Mouse (Mus musculus) testis, adult 2 months (tissue): ENCODE results near the gene Atl2. TPM values are rescaled to one million over a fixed set of nuclear protein-coding genes. Genes with fewer than 3 reads are reported as not detected.

Experiments
- H3K27ac ChIP-seq: fragments of 200-500 bp; 2 replicates; pipeline ENCODE4 v1.5.1; 2012; ENCODE audit warnings: low read depth, low read length; ENCODE audit not compliant: control insufficient read depth, insufficient read depth
- H3K27me3 ChIP-seq: fragments of 200-500 bp; 2 replicates; pipeline ENCODE4 v1.6.1; 2012; ENCODE audit warnings: mild to moderate bottlenecking, low read length, moderate library complexity; ENCODE audit not compliant: control insufficient read depth, insufficient read depth
- H3K36me3 ChIP-seq: fragments of 200-500 bp; 2 replicates; pipeline ENCODE4 v1.6.1; 2012; ENCODE audit warnings: mild to moderate bottlenecking, low read length; ENCODE audit not compliant: control insufficient read depth, insufficient read depth
- H3K4me1 ChIP-seq: fragments of 200-500 bp; 2 replicates; pipeline ENCODE4 v1.6.1; 2012; ENCODE audit warnings: low read length; ENCODE audit not compliant: control insufficient read depth, insufficient read depth
- H3K4me3 ChIP-seq: fragments of 200-500 bp; 2 replicates; pipeline ENCODE4 v1.5.1; 2012; ENCODE audit warnings: low read depth, mild to moderate bottlenecking, low read length, moderate library complexity, mixed read lengths; ENCODE audit not compliant: control insufficient read depth
- CTCF ChIP-seq: fragments of 200-500 bp; IDR thresholded peaks from 2 replicates; pipeline ENCODE4 v1.5.1; 2012; ENCODE audit warnings: low read depth, mild to moderate bottlenecking, inconsistent platforms, low read length, moderate library complexity; ENCODE audit not compliant: control insufficient read depth, insufficient read depth, insufficient replicate concordance
- POLR2A ChIP-seq: fragments of 200-500 bp; IDR thresholded peaks from 2 replicates; pipeline ENCODE4 v1.6.1; 2012; ENCODE audit warnings: low read depth, mild to moderate bottlenecking, inconsistent platforms, low read length, moderate library complexity; ENCODE audit not compliant: control insufficient read depth
- polyA plus RNA-seq: library from polyadenylated mRNA; depleted of rRNA; stranded (reverse); fragments of >200 nt; gene quantifications from 2 replicates; pipeline ENCODE4 v1.2.3, GENCODE M21; 2012; rRNA removed

Gene Atl2
- 16.8 and 19.9 TPM in 2 replicates for polyA plus RNA-seq

DNA sequence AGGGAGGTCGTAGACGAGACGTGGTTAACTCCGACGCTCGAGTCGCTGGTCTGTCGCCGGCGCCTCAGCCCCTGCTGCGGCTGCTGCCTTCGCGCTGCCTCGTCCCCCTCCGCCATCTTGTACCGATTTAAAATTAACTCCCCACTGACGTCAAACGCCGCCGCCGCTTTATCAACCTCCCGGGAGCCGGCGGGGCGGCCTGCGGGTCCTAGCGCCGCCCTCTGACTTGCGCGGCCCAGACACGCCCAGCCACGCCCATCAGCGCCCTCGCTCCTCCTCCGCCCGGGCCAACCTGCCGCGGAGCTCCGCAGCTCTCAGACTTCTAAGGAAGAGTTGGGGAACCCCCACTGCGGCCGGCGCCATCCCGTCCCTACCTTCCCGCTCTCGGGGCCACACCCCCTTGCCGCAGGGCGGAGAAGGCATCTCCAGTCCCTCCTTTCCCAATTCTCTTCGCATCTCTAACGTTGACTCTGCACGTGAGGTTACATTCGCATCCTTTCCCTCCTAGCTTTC lies at the start of gene Atl2:
Gene Atl2, minus strand, starts transcription at position 213 of the 513 bp plus-strand sequence.
- peak within 1 kb of the TSS; percentile 97 for H3K27ac ChIP-seq
- H3K27me3 ChIP-seq: no peaks in the 10 kb centered on the region
- no peaks in the 10 kb centered on the region for H3K36me3 ChIP-seq
- TF ChIP-seq POLR2A: peak; percentile 85
- TF ChIP-seq CTCF: no peak
- H3K4me1 ChIP-seq: peaks cover 7% of the 10 kb centered on the region
- H3K4me3 ChIP-seq: peak within 1 kb of the TSS; percentile 99

- Histone ChIP-seq H3K4me3 (no peak overlapping the region), H3K36me3 (no peaks in the 10 kb centered on the region), H3K4me1 (peaks cover 7% of the 10 kb centered on the region), H3K27ac (no peak overlapping the region), H3K27me3 (no peaks in the 10 kb centered on the region)
- TF ChIP-seq POLR2A (no peak), CTCF (no peak)
Measured at GRCm38 (mm10) chr17:79944851-79945250, 48.9 kb upstream of the Atl2 start.

DNA sequence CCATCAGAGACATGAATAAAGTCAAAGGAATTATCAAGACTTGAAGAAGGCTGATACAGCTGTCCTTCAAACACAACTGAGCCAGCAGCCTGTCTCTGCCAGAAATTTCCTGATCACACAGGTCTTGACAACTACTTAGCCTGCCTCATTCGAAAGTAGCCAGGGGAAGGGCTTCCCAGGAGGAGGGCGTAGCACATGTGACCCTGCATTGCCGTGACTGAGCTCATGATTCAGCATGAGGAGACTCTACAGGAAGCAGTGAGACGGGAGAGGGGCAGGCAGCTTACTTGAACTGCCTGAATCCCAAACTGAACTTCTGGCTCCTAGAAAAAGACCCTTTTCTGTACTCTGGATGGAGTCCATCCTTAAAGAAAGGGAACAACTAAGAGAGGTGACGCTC lies 46.5 kb upstream of the Atl2 start:
- no peak overlapping the region for H3K27ac ChIP-seq
- no peaks in the 10 kb centered on the region for H3K27me3 ChIP-seq
- no peak for TF ChIP-seq POLR2A
- no peak for TF ChIP-seq CTCF
- H3K4me1 ChIP-seq: no peaks in the 10 kb centered on the region; the same call in 1 of the 2 replicates
- no peaks in the 10 kb centered on the region for H3K36me3 ChIP-seq
- H3K4me3 ChIP-seq: no peak overlapping the region

DNA sequence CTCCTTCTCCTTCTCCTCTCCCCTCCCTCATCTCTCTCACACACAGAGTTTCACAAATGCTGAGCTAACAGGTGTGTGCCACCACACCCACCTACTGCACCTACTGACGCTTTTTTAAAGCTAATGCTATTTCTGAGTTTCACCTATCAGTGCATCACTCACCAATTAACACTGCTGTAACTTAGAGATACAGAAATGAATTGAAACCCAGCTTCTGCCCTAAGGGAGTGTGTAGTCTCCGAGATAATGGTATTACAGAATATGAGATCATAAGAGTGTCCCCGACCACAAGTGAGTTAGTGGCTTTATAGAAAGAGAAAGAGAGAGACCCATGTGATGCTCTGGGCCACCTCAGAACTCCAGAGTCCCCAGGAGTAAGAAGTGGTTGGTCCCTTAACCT lies 43.2 kb upstream of the Atl2 start:
- TF ChIP-seq CTCF (no peak), POLR2A (no peak)
- Histone ChIP-seq H3K36me3 (no peaks in the 10 kb centered on the region), H3K4me1 (0 out of 2 replicates have a peak, but pooled peaks cover 2% of the 10 kb centered on the region), H3K4me3 (no peak overlapping the region), H3K27ac (no peak overlapping the region), H3K27me3 (no peaks in the 10 kb centered on the region)

DNA sequence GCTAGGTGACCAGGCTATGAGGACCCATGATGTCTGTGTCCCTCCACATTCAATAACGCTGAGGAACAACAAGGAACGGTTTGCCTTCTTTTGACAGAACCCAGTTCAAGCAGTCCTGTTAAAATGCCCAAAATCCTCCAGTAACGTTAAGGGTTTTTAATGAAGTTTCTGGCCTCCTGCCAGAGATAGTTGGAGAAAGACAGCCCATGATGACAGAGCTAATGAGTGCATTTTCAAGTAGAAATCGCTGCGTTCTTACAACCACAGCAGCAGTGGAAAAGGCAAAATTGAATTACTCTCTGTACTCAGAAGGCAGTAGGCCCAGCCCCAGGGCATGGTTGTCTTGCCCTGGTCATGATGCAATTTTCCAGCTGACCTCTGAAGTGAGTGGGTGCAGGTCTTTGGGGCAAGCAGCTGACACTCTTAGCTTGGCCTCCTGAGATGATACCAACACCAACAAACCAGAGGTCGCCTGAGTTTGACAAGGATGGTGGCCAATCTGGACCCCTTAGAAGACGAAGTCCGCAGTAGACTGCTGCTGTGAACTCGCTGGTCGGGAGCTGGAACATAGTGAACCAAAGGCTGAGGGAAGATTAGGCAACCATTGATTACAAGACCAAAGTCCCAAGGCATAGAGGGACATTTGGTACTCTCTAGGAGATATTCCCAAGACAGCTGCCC lies 42.1 kb upstream of the Atl2 start:
- TF ChIP-seq CTCF: no peak
- TF ChIP-seq POLR2A: no peak
- Histone ChIP-seq H3K36me3 (no peaks in the 10 kb centered on the region), H3K27ac (no peak overlapping the region), H3K4me1 (peaks cover 5% of the 10 kb centered on the region; the same call in 1 of the 2 replicates), H3K4me3 (no peak overlapping the region), H3K27me3 (no peaks in the 10 kb centered on the region)

- no peak overlapping the region for H3K27ac ChIP-seq
- no peaks in the 10 kb centered on the region for H3K27me3 ChIP-seq
- peak overlapping the region; percentile 34; the same call in 1 of the 2 replicates for H3K4me3 ChIP-seq
- H3K36me3 ChIP-seq: no peaks in the 10 kb centered on the region
- TF ChIP-seq CTCF (no peak), POLR2A (no peak)
- peaks cover 5% of the 10 kb centered on the region; the same call in 1 of the 2 replicates for H3K4me1 ChIP-seq
Measured at GRCm38 (mm10) chr17:79934370-79934769, 38.4 kb upstream of the Atl2 start.

DNA sequence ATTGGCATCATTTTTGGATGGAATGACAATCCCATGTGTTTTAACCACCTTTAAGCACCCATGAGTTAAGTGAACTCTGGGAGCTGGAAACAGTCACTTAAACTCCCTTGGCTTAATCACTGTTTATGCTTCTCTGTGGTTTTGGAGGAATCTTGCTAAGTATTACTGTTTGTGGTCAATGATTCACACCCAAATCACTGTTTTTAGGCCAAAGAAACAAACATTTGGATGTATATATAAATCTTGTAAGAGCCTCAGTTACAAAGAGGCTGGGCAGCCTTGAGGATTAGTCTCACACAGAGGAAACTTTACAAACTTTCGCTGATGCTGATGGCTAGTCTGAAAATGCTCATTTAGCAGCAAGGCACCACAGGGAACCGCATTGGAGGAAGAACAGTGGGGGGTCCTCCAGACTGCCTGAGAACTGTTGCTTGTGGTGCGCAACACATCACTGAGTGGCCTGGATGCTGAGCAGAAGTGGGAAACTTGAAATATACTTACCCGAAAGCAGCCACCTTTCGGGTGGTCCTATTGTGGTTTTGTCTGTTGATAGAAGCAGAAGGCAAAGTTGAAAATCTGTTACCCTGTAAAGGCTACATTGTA lies 36.9 kb upstream of the Atl2 start:
- H3K4me1 ChIP-seq: peaks cover 5% of the 10 kb centered on the region; the same call in 1 of the 2 replicates
- H3K27me3 ChIP-seq: no peaks in the 10 kb centered on the region
- H3K4me3 ChIP-seq: no peak overlapping the region
- TF ChIP-seq CTCF (no peak), POLR2A (no peak)
- no peaks in the 10 kb centered on the region for H3K36me3 ChIP-seq
- no peak overlapping the region for H3K27ac ChIP-seq
